Mouse (Mus musculus): ENCODE measurements around the gene Narf. TPM values are rescaled to one million over a fixed set of nuclear protein-coding genes. Genes with fewer than 3 reads are reported as not detected.
A peak's percentile ranks its signal among the peaks of the same experiment; 100 is the strongest.

The Narf gene
- polyA plus RNA-seq, 1 experiment from 2014 or later: 118 TPM

DNA sequence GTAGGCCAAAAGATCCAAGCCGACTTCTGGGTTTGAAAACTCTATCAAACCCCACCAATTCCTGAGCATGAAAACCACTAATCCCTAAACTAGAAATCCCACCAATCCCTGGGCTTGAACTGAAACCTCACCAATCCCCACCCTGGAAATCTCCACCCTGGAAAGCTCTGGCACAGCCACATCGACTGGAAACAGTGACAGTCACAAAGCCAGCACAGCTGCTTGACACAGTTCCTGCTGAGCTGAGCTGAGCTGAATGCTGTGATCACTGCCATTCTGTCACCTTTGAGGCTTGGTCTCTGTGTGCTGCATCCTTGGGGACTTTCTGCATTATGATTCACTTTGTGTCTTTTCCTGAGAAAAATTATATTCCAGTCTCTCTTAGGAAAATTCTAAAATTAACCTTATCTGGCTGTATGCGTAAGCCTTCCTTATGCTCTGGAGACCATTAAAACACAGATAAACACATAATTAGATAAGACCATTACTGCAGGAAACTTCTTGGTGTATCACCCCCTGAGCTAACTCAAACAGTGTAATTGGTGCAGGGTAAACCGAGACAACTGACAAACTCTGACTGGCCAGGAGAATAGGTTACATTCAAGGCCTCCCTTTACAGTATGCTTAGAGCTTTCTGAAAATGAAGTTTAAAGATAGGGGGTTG is 5.3 kb upstream of the Narf start:
- ATAC-seq (ENCODE audit: low read depth): no peak
- H3K27ac ChIP-seq (ENCODE audit: low read length): peak overlapping the region; percentile 71
- WGBS (ENCODE audit: insufficient replicate concordance): 27% methylated on average over 4 of the region's 4 CpGs
- H3K4me1 ChIP-seq (ENCODE audit: control insufficient read depth, low read depth, low read length): peaks cover 50% of the 10 kb centered on the region
- H3K4me2 ChIP-seq (ENCODE audit: low read depth, low read length): no peak overlapping the region
- H3K27me3 ChIP-seq (ENCODE audit: control insufficient read depth, insufficient read depth, low read depth, low read length): no peaks in the 10 kb centered on the region
- H3K36me3 ChIP-seq (ENCODE audit: control insufficient read depth, insufficient read depth): no peaks in the 10 kb centered on the region; the same call in 1 of the 2 replicates
- H3K9ac ChIP-seq (ENCODE audit: low read depth, low read length): 0 out of 2 replicates have a peak overlapping the region, but pooled peaks have one; percentile 13
- H3K4me3 ChIP-seq (ENCODE audit: low read depth, low read length): no peak overlapping the region
- H3K9me3 ChIP-seq (replicated peaks; ENCODE audit: control insufficient read depth, low read length): no peaks in the 10 kb centered on the region

- WGBS (ENCODE audit: insufficient replicate concordance): 28% methylated on average over 4 of the region's 4 CpGs
- H3K27ac ChIP-seq (ENCODE audit: low read length): peak overlapping the region; percentile 10
- no peaks in the 10 kb centered on the region for H3K27me3 ChIP-seq (ENCODE audit: control insufficient read depth, insufficient read depth, low read depth, low read length)
- no peak overlapping the region for H3K4me3 ChIP-seq (ENCODE audit: low read depth, low read length)
- peaks cover 48% of the 10 kb centered on the region for H3K4me1 ChIP-seq (ENCODE audit: control insufficient read depth, low read depth, low read length)
- H3K4me2 ChIP-seq (ENCODE audit: low read depth, low read length): no peak overlapping the region
- H3K9me3 ChIP-seq (replicated peaks; ENCODE audit: control insufficient read depth, low read length): no peaks in the 10 kb centered on the region
- H3K9ac ChIP-seq (ENCODE audit: low read depth, low read length): no peak overlapping the region
- no peaks in the 10 kb centered on the region for H3K36me3 ChIP-seq (ENCODE audit: control insufficient read depth, insufficient read depth)
- no peak for ATAC-seq (ENCODE audit: low read depth)
Measured at GRCm38 (mm10) chr11:121232706-121233105, 4.3 kb upstream of the Narf start.

DNA sequence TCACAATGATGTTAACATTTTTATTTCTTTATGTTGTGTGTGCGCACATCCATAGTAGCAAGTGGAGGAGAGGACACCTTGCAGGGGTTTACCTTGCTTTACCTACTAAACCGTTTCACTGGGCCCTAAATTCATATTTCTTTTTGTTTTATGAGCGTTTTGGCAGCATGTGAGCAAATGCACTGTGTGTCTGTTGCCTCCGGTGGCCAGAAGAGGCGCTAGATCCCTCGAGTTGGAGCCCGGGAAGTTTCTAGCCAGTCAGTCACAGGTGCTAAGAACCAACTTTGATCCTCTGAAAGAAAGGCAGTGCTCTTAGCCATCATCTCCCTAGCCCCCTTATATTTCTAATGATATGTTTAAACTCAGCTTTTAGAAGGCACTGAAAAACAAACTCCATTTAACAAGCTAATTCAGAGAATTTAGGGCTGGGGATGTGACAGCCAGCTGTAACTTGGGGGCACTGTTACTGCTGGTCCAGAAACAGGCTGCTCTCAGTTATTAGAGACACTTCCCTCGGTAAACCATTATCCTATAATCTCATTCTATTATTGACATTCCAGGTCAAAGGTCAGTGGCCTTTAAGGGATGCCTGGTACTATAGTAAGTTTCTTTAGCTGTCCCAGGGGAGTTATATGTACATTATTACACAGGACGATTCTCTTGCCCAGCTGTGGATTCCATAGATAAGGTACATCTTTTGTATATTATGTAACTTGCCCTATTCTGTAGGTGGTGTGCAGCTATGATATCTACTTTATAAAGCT is 1.4 kb upstream of the Narf start:
- peaks cover 38% of the 10 kb centered on the region for H3K4me1 ChIP-seq (ENCODE audit: control insufficient read depth, low read depth, low read length)
- H3K4me2 ChIP-seq (ENCODE audit: low read depth, low read length): peak overlapping the region; percentile 81
- H3K36me3 ChIP-seq (ENCODE audit: control insufficient read depth, insufficient read depth): peaks cover 7% of the 10 kb centered on the region
- ATAC-seq (ENCODE audit: low read depth): no peak
- peak overlapping the region; percentile 87 for H3K9ac ChIP-seq (ENCODE audit: low read depth, low read length)
- H3K27ac ChIP-seq (ENCODE audit: low read length): peak overlapping the region; percentile 99
- WGBS (ENCODE audit: insufficient replicate concordance): 18% methylated on average over 9 of the region's 9 CpGs
- H3K9me3 ChIP-seq (replicated peaks; ENCODE audit: control insufficient read depth, low read length): no peaks in the 10 kb centered on the region
- no peaks in the 10 kb centered on the region for H3K27me3 ChIP-seq (ENCODE audit: control insufficient read depth, insufficient read depth, low read depth, low read length)
- peak overlapping the region; percentile 74 for H3K4me3 ChIP-seq (ENCODE audit: low read depth, low read length)

GRCm38 (mm10) chr11:121237345-121238128 is 484 bp downstream of the Narf start:
- peak overlapping the region; percentile 78 for H3K9ac ChIP-seq (ENCODE audit: low read depth, low read length)
- H3K4me2 ChIP-seq (ENCODE audit: low read depth, low read length): peak overlapping the region; percentile 78
- peaks cover 39% of the 10 kb centered on the region for H3K4me1 ChIP-seq (ENCODE audit: control insufficient read depth, low read depth, low read length)
- no peaks in the 10 kb centered on the region for H3K9me3 ChIP-seq (replicated peaks; ENCODE audit: control insufficient read depth, low read length)
- no peaks in the 10 kb centered on the region for H3K27me3 ChIP-seq (ENCODE audit: control insufficient read depth, insufficient read depth, low read depth, low read length)
- 2% methylated on average over 28 of the region's 28 CpGs for WGBS (ENCODE audit: insufficient replicate concordance)
- peaks cover 22% of the 10 kb centered on the region for H3K36me3 ChIP-seq (ENCODE audit: control insufficient read depth, insufficient read depth)
- H3K4me3 ChIP-seq (ENCODE audit: low read depth, low read length): peak overlapping the region; percentile 74
- peak overlapping the region; percentile 97 for H3K27ac ChIP-seq (ENCODE audit: low read length)
- ATAC-seq (ENCODE audit: low read depth): peak; percentile 2

GRCm38 (mm10) chr11:121239669-121240068 is 2.6 kb downstream of the Narf start:
- Histone ChIP-seq H3K27me3 (ENCODE audit: control insufficient read depth, insufficient read depth, low read depth, low read length) (no peaks in the 10 kb centered on the region), H3K36me3 (ENCODE audit: control insufficient read depth, insufficient read depth) (peaks cover 42% of the 10 kb centered on the region), H3K4me2 (ENCODE audit: low read depth, low read length) (peak overlapping the region; percentile 78), H3K4me3 (ENCODE audit: low read depth, low read length) (peak overlapping the region; percentile 74), H3K9ac (ENCODE audit: low read depth, low read length) (peak overlapping the region; percentile 78), H3K4me1 (ENCODE audit: control insufficient read depth, low read depth, low read length) (peaks cover 29% of the 10 kb centered on the region), H3K9me3 (replicated peaks; ENCODE audit: control insufficient read depth, low read length) (no peaks in the 10 kb centered on the region), H3K27ac (ENCODE audit: low read length) (peak overlapping the region; percentile 96)
- ATAC-seq (ENCODE audit: low read depth): peak; percentile 33
- 21% methylated on average over 2 of the region's 2 CpGs for WGBS (ENCODE audit: insufficient replicate concordance)

DNA sequence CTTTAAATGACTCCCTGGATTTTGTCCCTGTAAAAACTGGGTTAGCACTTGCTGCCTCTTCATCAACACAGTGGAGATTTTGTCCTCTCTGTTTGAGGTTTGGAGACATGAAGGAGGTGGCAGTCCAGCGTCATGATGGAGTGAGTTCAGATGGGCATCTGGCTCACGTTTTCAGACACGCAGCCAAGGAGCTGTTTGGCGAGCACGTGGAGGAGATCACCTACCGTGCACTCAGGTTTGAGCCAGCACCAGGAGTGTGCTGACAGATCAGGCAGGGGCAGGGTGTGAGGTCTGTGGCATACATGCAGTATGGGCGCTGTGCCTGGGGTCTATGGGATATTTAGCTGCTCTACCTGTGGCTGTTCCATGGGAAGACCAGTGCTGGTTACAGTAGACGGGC is 13.1 kb downstream of the Narf start:
- H3K9ac ChIP-seq (ENCODE audit: low read depth, low read length): no peak overlapping the region
- no peak overlapping the region for H3K27ac ChIP-seq (ENCODE audit: low read length)
- H3K4me1 ChIP-seq (ENCODE audit: control insufficient read depth, low read depth, low read length): no peaks in the 10 kb centered on the region
- H3K9me3 ChIP-seq (replicated peaks; ENCODE audit: control insufficient read depth, low read length): no peaks in the 10 kb centered on the region
- H3K4me2 ChIP-seq (ENCODE audit: low read depth, low read length): no peak overlapping the region
- WGBS (ENCODE audit: insufficient replicate concordance): 92% methylated on average over 8 of the region's 8 CpGs
- H3K36me3 ChIP-seq (ENCODE audit: control insufficient read depth, insufficient read depth): peaks cover 99% of the 10 kb centered on the region
- ATAC-seq (ENCODE audit: low read depth): no peak
- H3K4me3 ChIP-seq (ENCODE audit: low read depth, low read length): no peak overlapping the region
- no peaks in the 10 kb centered on the region for H3K27me3 ChIP-seq (ENCODE audit: control insufficient read depth, insufficient read depth, low read depth, low read length)

- Histone ChIP-seq H3K9me3 (replicated peaks; ENCODE audit: control insufficient read depth, low read length) (no peaks in the 10 kb centered on the region), H3K4me3 (ENCODE audit: low read depth, low read length) (peak within 1 kb of the TSS; percentile 95), H3K27ac (ENCODE audit: low read length) (peak within 1 kb of the TSS; percentile 83), H3K27me3 (ENCODE audit: control insufficient read depth, insufficient read depth, low read depth, low read length) (no peaks in the 10 kb centered on the region), H3K4me1 (ENCODE audit: control insufficient read depth, low read depth, low read length) (peaks cover 25% of the 10 kb centered on the region), H3K4me2 (ENCODE audit: low read depth, low read length) (peak within 1 kb of the TSS; percentile 90), H3K9ac (ENCODE audit: low read depth, low read length) (peak within 1 kb of the TSS; percentile 96), H3K36me3 (ENCODE audit: control insufficient read depth, insufficient read depth) (peaks cover 32% of the 10 kb centered on the region)
- peak; percentile 98 for ATAC-seq (ENCODE audit: low read depth)
- under 1% methylated on average over 91 of the region's 91 CpGs for WGBS (ENCODE audit: insufficient replicate concordance)
Measured at GRCm38 (mm10) chr11:121259160-121260100, 22.4 kb downstream of the Narf start, which contains the start of gene Foxk2. Foxk2 (plus strand) TSS chr11:121259990.
